Mouse (Mus musculus): ENCODE measurements around the gene Pnp2. TPM values are rescaled to one million over a fixed set of nuclear protein-coding genes. Genes with fewer than 3 reads are reported as not detected.
A peak's percentile ranks its signal among the peaks of the same experiment; 100 is the strongest.
"Not testable (repeated sequence)": the region's sequence is repeated elsewhere in the genome, so short reads cannot be mapped to it uniquely, and the experiment has no call there.

Pnp2 gene
- polyA plus RNA-seq, 1 experiment from 2014 or later: 0.50 TPM

GRCm38 (mm10) chr14:50936649-50937048, 19.1 kb upstream of the Pnp2 start:
- Histone ChIP-seq H3K9me3 (replicated peaks) (no peaks in the 10 kb centered on the region), H3K4me1 (peaks cover 1% of the 10 kb centered on the region; the same call in 1 of the 2 replicates), H3K4me3 (no peak overlapping the region), H3K9ac (no peak overlapping the region), H3K27ac (no peak overlapping the region), H3K4me2 (replicated peaks) (no peak overlapping the region), H3K36me3 (no peaks in the 10 kb centered on the region), H3K27me3 (no peaks in the 10 kb centered on the region)
- WGBS: 71% methylated on average over 1 of the region's 1 CpGs
- ATAC-seq (ENCODE audit: low FRiP score): no peak

- H3K4me3 ChIP-seq: no peak overlapping the region
- WGBS: 91% methylated on average over 3 of the region's 3 CpGs
Measured at GRCm38 (mm10) chr14:50938119-50938908, 17.5 kb upstream of the Pnp2 start.

GRCm38 (mm10) chr14:50938940-50939339, 16.9 kb upstream of the Pnp2 start:
- 33% methylated on average over 2 of the region's 2 CpGs for WGBS
- ATAC-seq (ENCODE audit: low FRiP score): no peak
- Histone ChIP-seq H3K27ac (no peak overlapping the region), H3K4me3 (no peak overlapping the region), H3K27me3 (no peaks in the 10 kb centered on the region), H3K9me3 (replicated peaks) (no peaks in the 10 kb centered on the region), H3K36me3 (no peaks in the 10 kb centered on the region), H3K4me1 (no peaks in the 10 kb centered on the region), H3K4me2 (replicated peaks) (no peak overlapping the region), H3K9ac (no peak overlapping the region)

More at GRCm38 (mm10) chr14:50938119-50938908, 17.5 kb upstream of the Pnp2 start:
- H3K9me3 ChIP-seq (replicated peaks): no peaks in the 10 kb centered on the region
- H3K4me1 ChIP-seq: no peaks in the 10 kb centered on the region
- H3K27me3 ChIP-seq: no peaks in the 10 kb centered on the region
- no peak overlapping the region for H3K9ac ChIP-seq
- no peak overlapping the region for H3K4me2 ChIP-seq (replicated peaks)
- no peak overlapping the region for H3K27ac ChIP-seq
- ATAC-seq (ENCODE audit: low FRiP score): no peak
- no peaks in the 10 kb centered on the region for H3K36me3 ChIP-seq

- H3K4me2 ChIP-seq (replicated peaks): peak within 1 kb of the TSS; percentile 64
- peak within 1 kb of the TSS; percentile 54 for H3K9ac ChIP-seq
- peak within 1 kb of the TSS; percentile 43 for H3K4me3 ChIP-seq
- peak; percentile 97 for ATAC-seq (ENCODE audit: low FRiP score)
- WGBS: 19% methylated on average over 31 of the region's 31 CpGs
- no peaks in the 10 kb centered on the region for H3K27me3 ChIP-seq
- peaks cover 6% of the 10 kb centered on the region; the same call in 1 of the 2 replicates for H3K4me1 ChIP-seq
- H3K9me3 ChIP-seq (replicated peaks): no peaks in the 10 kb centered on the region
- H3K27ac ChIP-seq: peak within 1 kb of the TSS; percentile 86
- no peaks in the 10 kb centered on the region for H3K36me3 ChIP-seq
Measured at GRCm38 (mm10) chr14:50943932-50944667, 11.7 kb upstream of the Pnp2 start, which contains the start of gene Gm49342. TSS of gene Gm49342 (plus strand) at chr14:50944517.

GRCm38 (mm10) chr14:50944668-50945033, 11.1 kb upstream of the Pnp2 start:
- peak; percentile 98 for ATAC-seq (ENCODE audit: low FRiP score)
- not testable (repeated sequence) for H3K27me3 ChIP-seq; H3K4me1 ChIP-seq; H3K36me3 ChIP-seq; H3K9me3 ChIP-seq (replicated peaks)
- H3K27ac ChIP-seq: peak overlapping the region; percentile 86
- under 1% methylated on average over 15 of the region's 15 CpGs for WGBS
- H3K4me2 ChIP-seq (replicated peaks): peak overlapping the region; percentile 64
- H3K4me3 ChIP-seq: peak overlapping the region; percentile 43
- H3K9ac ChIP-seq: peak overlapping the region; percentile 54

GRCm38 (mm10) chr14:50945081-50945480, 10.7 kb upstream of the Pnp2 start:
- peak overlapping the region; percentile 54 for H3K9ac ChIP-seq
- not testable (repeated sequence) for H3K36me3 ChIP-seq; H3K27me3 ChIP-seq; H3K4me1 ChIP-seq; H3K9me3 ChIP-seq (replicated peaks)
- H3K4me2 ChIP-seq (replicated peaks): peak overlapping the region; percentile 64
- 13% methylated on average over 6 of the region's 6 CpGs for WGBS
- peak overlapping the region; percentile 43 for H3K4me3 ChIP-seq
- peak; percentile 20; the same call in 1 of the 2 replicates for ATAC-seq (ENCODE audit: low FRiP score)
- H3K27ac ChIP-seq: peak overlapping the region; percentile 86; the same call in 1 of the 2 replicates

GRCm38 (mm10) chr14:50945526-50945925, 10.3 kb upstream of the Pnp2 start:
- ATAC-seq (ENCODE audit: low FRiP score); H3K27ac ChIP-seq; H3K27me3 ChIP-seq; H3K9me3 ChIP-seq (replicated peaks); H3K9ac ChIP-seq; H3K36me3 ChIP-seq; H3K4me1 ChIP-seq: not testable (repeated sequence)
- Histone ChIP-seq H3K4me2 (replicated peaks) (peak overlapping the region; percentile 64), H3K4me3 (peak overlapping the region; percentile 43)
- WGBS: 42% methylated on average over 3 of the region's 3 CpGs

- Histone ChIP-seq H3K4me2 (replicated peaks) (no peak overlapping the region), H3K27ac (no peak overlapping the region), H3K4me1 (no peaks in the 10 kb centered on the region), H3K4me3 (no peak overlapping the region), H3K9me3 (replicated peaks) (no peaks in the 10 kb centered on the region), H3K36me3 (peaks cover 8% of the 10 kb centered on the region), H3K27me3 (no peaks in the 10 kb centered on the region), H3K9ac (no peak overlapping the region)
- 86% methylated on average over 10 of the region's 10 CpGs for WGBS
- ATAC-seq (ENCODE audit: low FRiP score): no peak
Measured at GRCm38 (mm10) chr14:50955487-50955886, 305 bp upstream of the Pnp2 start.

GRCm38 (mm10) chr14:50956724-50957123, 932 bp downstream of the Pnp2 start:
- not testable (repeated sequence) for H3K27ac ChIP-seq; H3K4me3 ChIP-seq; ATAC-seq (ENCODE audit: low FRiP score); H3K4me1 ChIP-seq; H3K36me3 ChIP-seq; H3K27me3 ChIP-seq; H3K9me3 ChIP-seq (replicated peaks); H3K9ac ChIP-seq; H3K4me2 ChIP-seq (replicated peaks)
- 87% methylated on average over 6 of the region's 6 CpGs for WGBS

GRCm38 (mm10) chr14:50957146-50957545, 1.4 kb downstream of the Pnp2 start:
- not testable (repeated sequence) for H3K36me3 ChIP-seq; H3K4me3 ChIP-seq; H3K4me1 ChIP-seq; ATAC-seq (ENCODE audit: low FRiP score); H3K9me3 ChIP-seq (replicated peaks); H3K27ac ChIP-seq; H3K9ac ChIP-seq; H3K4me2 ChIP-seq (replicated peaks); H3K27me3 ChIP-seq
- 82% methylated on average over 3 of the region's 3 CpGs for WGBS

- H3K4me1 ChIP-seq; H3K4me3 ChIP-seq; H3K9ac ChIP-seq; ATAC-seq (ENCODE audit: low FRiP score); H3K9me3 ChIP-seq (replicated peaks); H3K27ac ChIP-seq; H3K27me3 ChIP-seq; H3K36me3 ChIP-seq; H3K4me2 ChIP-seq (replicated peaks): not testable (repeated sequence)
- 95% methylated on average over 5 of the region's 5 CpGs for WGBS
Measured at GRCm38 (mm10) chr14:50958289-50958995, 2.6 kb downstream of the Pnp2 start.

Data from hindbrain, embryonic 12.5 days (tissue).